In the genomic region with DNA sequence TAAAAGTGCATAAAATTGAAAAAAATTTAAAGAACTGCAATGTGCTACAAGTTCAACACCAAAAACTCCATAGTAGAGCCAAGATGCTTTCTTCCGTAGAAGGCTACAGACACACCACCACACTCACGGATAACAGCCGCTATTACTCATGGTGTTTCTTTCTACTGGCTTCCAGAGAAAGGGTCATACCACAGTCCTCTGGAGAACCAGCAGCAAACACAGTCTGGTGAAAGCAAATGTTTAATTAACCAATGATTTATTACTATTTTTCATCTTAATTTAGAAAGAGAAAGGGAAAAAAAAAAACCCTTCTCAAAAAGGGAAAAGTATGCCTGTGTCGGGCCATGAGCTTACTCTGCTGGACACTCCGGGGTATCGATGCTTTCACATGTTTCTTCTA, we compare ENCODE assay signal across 21 mouse cellular contexts.
"Had no signal": no experiment of that assay in that cellular context is flagged by ENCODE, and none has a peak within 500 bp of the region (broad histone marks: within the 10 kb centered on the region; RNA-seq: fewer than 3 reads in every experiment).

No protein-coding gene starts in this region.

- H3K9me3 ChIP-seq: heart, embryonic 12.5 days; hindbrain, embryonic 13.5 days; hindbrain, embryonic 15.5 days; limb, embryonic 13.5 days; limb, embryonic 15.5 days; liver, embryonic 12.5 days had no signal

- H3K27me3 ChIP-seq: heart, embryonic 12.5 days; hindbrain, embryonic 13.5 days; hindbrain, embryonic 15.5 days; limb, embryonic 13.5 days; limb, embryonic 15.5 days; liver, embryonic 12.5 days had no signal

- H3K36me3 ChIP-seq: heart, embryonic 12.5 days; hindbrain, embryonic 13.5 days; hindbrain, embryonic 15.5 days; limb, embryonic 13.5 days; limb, embryonic 15.5 days; liver, embryonic 12.5 days had no signal

- H3K4me3 ChIP-seq: gastrocnemius, adult 2 months; heart, adult 2 months; heart, embryonic 12.5 days; hindbrain, embryonic 13.5 days; hindbrain, embryonic 15.5 days; limb, embryonic 13.5 days; limb, embryonic 15.5 days; liver, embryonic 12.5 days had no signal

- H3K9ac ChIP-seq: heart, embryonic 12.5 days; hindbrain, embryonic 13.5 days; hindbrain, embryonic 15.5 days; limb, embryonic 13.5 days; limb, embryonic 15.5 days; liver, embryonic 12.5 days; liver, embryonic 14.5 days had no signal

- H3K27ac ChIP-seq: gastrocnemius, adult 2 months; heart, adult 2 months; hindbrain, embryonic 13.5 days; hindbrain, embryonic 15.5 days; hindbrain, postnatal 0 days; limb, embryonic 13.5 days; limb, embryonic 15.5 days; liver, embryonic 12.5 days; liver, embryonic 14.5 days had no signal

- ATAC-seq: forebrain, embryonic 16.5 days; hindbrain, postnatal 0 days; intestine, embryonic 16.5 days; liver, embryonic 12.5 days had no signal

- DNase-seq: gastrocnemius, adult 2 months; gastrocnemius, postnatal 14 days; gastrocnemius, postnatal 36 days; heart, adult 11 months; heart, adult 2 months; heart, postnatal 14 days; heart, postnatal 36 days; layer of hippocampus, adult 9-11 months; layer of hippocampus, postnatal 36 days; left cerebral cortex, postnatal 4 days; lung, adult 18-20 months had no signal

- H3K4me2 ChIP-seq: heart, embryonic 12.5 days; hindbrain, embryonic 13.5 days; hindbrain, embryonic 15.5 days; limb, embryonic 13.5 days; limb, embryonic 15.5 days; liver, embryonic 12.5 days had no signal

- H3K4me1 ChIP-seq: heart, embryonic 12.5 days; hindbrain, embryonic 13.5 days; hindbrain, embryonic 15.5 days; limb, embryonic 13.5 days; limb, embryonic 15.5 days; liver, embryonic 12.5 days had no signal
